Mouse (Mus musculus): ENCODE measurements around the gene Arid4a. TPM values are rescaled to one million over a fixed set of nuclear protein-coding genes. Genes with fewer than 3 reads are reported as not detected.
A peak's percentile ranks its signal among the peaks of the same experiment; 100 is the strongest.

Arid4a gene
- polyA plus RNA-seq, 1 experiment from 2014 or later, result 31.6 TPM

GRCm38 (mm10) chr12:71052341-71052995 lies 36.7 kb downstream of the Arid4a start:
- H3K4me3 ChIP-seq (ENCODE audit: low read depth, low read length), result no peak overlapping the region
- H3K4me1 ChIP-seq (replicated peaks; ENCODE audit: control insufficient read depth, insufficient read depth, low read length), result peaks cover 7% of the 10 kb centered on the region; the same call in 1 of the 2 replicates
- DNase-seq (ENCODE audit: low spot score) (no peak), ATAC-seq (replicated peaks; ENCODE audit: low FRiP score) (peak; percentile 58; the same call in 1 of the 2 replicates)
- WGBS, result 72% methylated on average over 7 of the region's 7 CpGs
- no peak overlapping the region for H3K27ac ChIP-seq (ENCODE audit: low read depth, low read length)
- H3K36me3 ChIP-seq (ENCODE audit: control insufficient read depth, insufficient read depth, low read length), result peaks cover 5% of the 10 kb centered on the region; the same call in 1 of the 2 replicates
- H3K27me3 ChIP-seq (replicated peaks; ENCODE audit: control insufficient read depth, insufficient read depth, low read length), result no peaks in the 10 kb centered on the region
- no peak overlapping the region for H3K9ac ChIP-seq (ENCODE audit: low read depth, low read length)
- H3K4me2 ChIP-seq, result no peak overlapping the region
- no peaks in the 10 kb centered on the region for H3K9me3 ChIP-seq (ENCODE audit: control insufficient read depth, low read length)

- Histone ChIP-seq H3K4me3 (ENCODE audit: low read depth, low read length) (no peak overlapping the region), H3K4me2 (no peak overlapping the region), H3K9ac (ENCODE audit: low read depth, low read length) (no peak overlapping the region), H3K4me1 (replicated peaks; ENCODE audit: control insufficient read depth, insufficient read depth, low read length) (peaks cover 7% of the 10 kb centered on the region; the same call in 1 of the 2 replicates), H3K27me3 (replicated peaks; ENCODE audit: control insufficient read depth, insufficient read depth, low read length) (no peaks in the 10 kb centered on the region), H3K36me3 (ENCODE audit: control insufficient read depth, insufficient read depth, low read length) (peaks cover 7% of the 10 kb centered on the region; the same call in 1 of the 2 replicates), H3K9me3 (ENCODE audit: control insufficient read depth, low read length) (no peaks in the 10 kb centered on the region), H3K27ac (ENCODE audit: low read depth, low read length) (no peak overlapping the region)
- no peak for ATAC-seq (replicated peaks; ENCODE audit: low FRiP score)
- 89% methylated on average over 1 of the region's 1 CpGs for WGBS
- DNase-seq (ENCODE audit: low spot score), result no peak
These were observed 37.2 kb downstream of the Arid4a start for GRCm38 (mm10) chr12:71053031-71053430.

- WGBS, result 94% methylated on average over 1 of the region's 1 CpGs
- no peaks in the 10 kb centered on the region for H3K27me3 ChIP-seq (replicated peaks; ENCODE audit: control insufficient read depth, insufficient read depth, low read length)
- H3K9me3 ChIP-seq (ENCODE audit: control insufficient read depth, low read length), result no peaks in the 10 kb centered on the region
- H3K4me2 ChIP-seq, result no peak overlapping the region
- H3K4me3 ChIP-seq (ENCODE audit: low read depth, low read length), result no peak overlapping the region
- ATAC-seq (replicated peaks; ENCODE audit: low FRiP score), result no peak
- H3K36me3 ChIP-seq (ENCODE audit: control insufficient read depth, insufficient read depth, low read length), result peaks cover 7% of the 10 kb centered on the region; the same call in 1 of the 2 replicates
- peak; percentile 2 for DNase-seq (ENCODE audit: low spot score)
- H3K4me1 ChIP-seq (replicated peaks; ENCODE audit: control insufficient read depth, insufficient read depth, low read length), result peaks cover 7% of the 10 kb centered on the region; the same call in 1 of the 2 replicates
- no peak overlapping the region for H3K9ac ChIP-seq (ENCODE audit: low read depth, low read length)
- H3K27ac ChIP-seq (ENCODE audit: low read depth, low read length), result no peak overlapping the region
These were observed 37.7 kb downstream of the Arid4a start for GRCm38 (mm10) chr12:71053486-71053885.

- no peak overlapping the region for H3K27ac ChIP-seq (ENCODE audit: low read depth, low read length)
- H3K4me2 ChIP-seq, result no peak overlapping the region
- H3K36me3 ChIP-seq (ENCODE audit: control insufficient read depth, insufficient read depth, low read length), result peaks cover 5% of the 10 kb centered on the region
- DNase-seq (ENCODE audit: low spot score), result no peak
- H3K9me3 ChIP-seq (ENCODE audit: control insufficient read depth, low read length), result no peaks in the 10 kb centered on the region
- no peak overlapping the region for H3K4me3 ChIP-seq (ENCODE audit: low read depth, low read length)
- no peaks in the 10 kb centered on the region for H3K27me3 ChIP-seq (replicated peaks; ENCODE audit: control insufficient read depth, insufficient read depth, low read length)
- H3K9ac ChIP-seq (ENCODE audit: low read depth, low read length), result no peak overlapping the region
- H3K4me1 ChIP-seq (replicated peaks; ENCODE audit: control insufficient read depth, insufficient read depth, low read length), result peaks cover 7% of the 10 kb centered on the region; the same call in 1 of the 2 replicates
- ATAC-seq (replicated peaks; ENCODE audit: low FRiP score), result no peak
- WGBS, result 88% methylated on average over 3 of the region's 3 CpGs
These were observed 39.7 kb downstream of the Arid4a start for GRCm38 (mm10) chr12:71055537-71055936.

- Histone ChIP-seq H3K4me1 (replicated peaks; ENCODE audit: control insufficient read depth, insufficient read depth, low read length) (no peaks in the 10 kb centered on the region), H3K9me3 (ENCODE audit: control insufficient read depth, low read length) (no peaks in the 10 kb centered on the region), H3K36me3 (ENCODE audit: control insufficient read depth, insufficient read depth, low read length) (peaks cover 10% of the 10 kb centered on the region), H3K27ac (ENCODE audit: low read depth, low read length) (no peak overlapping the region), H3K4me3 (ENCODE audit: low read depth, low read length) (no peak overlapping the region), H3K4me2 (no peak overlapping the region), H3K9ac (ENCODE audit: low read depth, low read length) (no peak overlapping the region), H3K27me3 (replicated peaks; ENCODE audit: control insufficient read depth, insufficient read depth, low read length) (no peaks in the 10 kb centered on the region)
- WGBS, result 92% methylated on average over 7 of the region's 7 CpGs
- DNase-seq (ENCODE audit: low spot score) (no peak), ATAC-seq (replicated peaks; ENCODE audit: low FRiP score) (no peak)
These were observed 44.0 kb downstream of the Arid4a start for GRCm38 (mm10) chr12:71059741-71060140.

GRCm38 (mm10) chr12:71069846-71070245 lies 54.1 kb downstream of the Arid4a start:
- WGBS, result 89% methylated on average over 17 of the region's 17 CpGs

GRCm38 (mm10) chr12:71072048-71072447 lies 56.3 kb downstream of the Arid4a start:
- Histone ChIP-seq H3K4me1 (replicated peaks; ENCODE audit: control insufficient read depth, insufficient read depth, low read length) (no peaks in the 10 kb centered on the region), H3K27me3 (replicated peaks; ENCODE audit: control insufficient read depth, insufficient read depth, low read length) (no peaks in the 10 kb centered on the region), H3K27ac (ENCODE audit: low read depth, low read length) (no peak overlapping the region), H3K9me3 (ENCODE audit: control insufficient read depth, low read length) (no peaks in the 10 kb centered on the region), H3K4me2 (no peak overlapping the region), H3K9ac (ENCODE audit: low read depth, low read length) (no peak overlapping the region), H3K4me3 (ENCODE audit: low read depth, low read length) (no peak overlapping the region), H3K36me3 (ENCODE audit: control insufficient read depth, insufficient read depth, low read length) (peaks cover 31% of the 10 kb centered on the region)
- no peak for ATAC-seq (replicated peaks; ENCODE audit: low FRiP score)
- no peak for DNase-seq (ENCODE audit: low spot score)
- WGBS, result 91% methylated on average over 4 of the region's 4 CpGs

More at GRCm38 (mm10) chr12:71069846-71070245, 54.1 kb downstream of the Arid4a start:
- H3K4me3 ChIP-seq (ENCODE audit: low read depth, low read length), result no peak overlapping the region
- no peak for ATAC-seq (replicated peaks; ENCODE audit: low FRiP score)
- H3K9me3 ChIP-seq (ENCODE audit: control insufficient read depth, low read length), result no peaks in the 10 kb centered on the region
- H3K4me2 ChIP-seq, result no peak overlapping the region
- peaks cover 22% of the 10 kb centered on the region for H3K36me3 ChIP-seq (ENCODE audit: control insufficient read depth, insufficient read depth, low read length)
- no peak overlapping the region for H3K9ac ChIP-seq (ENCODE audit: low read depth, low read length)
- H3K27me3 ChIP-seq (replicated peaks; ENCODE audit: control insufficient read depth, insufficient read depth, low read length), result no peaks in the 10 kb centered on the region
- no peaks in the 10 kb centered on the region for H3K4me1 ChIP-seq (replicated peaks; ENCODE audit: control insufficient read depth, insufficient read depth, low read length)
- DNase-seq (ENCODE audit: low spot score), result no peak
- no peak overlapping the region for H3K27ac ChIP-seq (ENCODE audit: low read depth, low read length)

- whole genome bisulfite sequencing, result 65% methylated on average over 12 of the region's 12 CpGs
- Histone ChIP-seq H3K27me3 (replicated peaks; ENCODE audit: control insufficient read depth, insufficient read depth, low read length) (no peaks in the 10 kb centered on the region), H3K36me3 (ENCODE audit: control insufficient read depth, insufficient read depth, low read length) (peaks cover 28% of the 10 kb centered on the region), H3K4me3 (ENCODE audit: low read depth, low read length) (no peak overlapping the region), H3K4me1 (replicated peaks; ENCODE audit: control insufficient read depth, insufficient read depth, low read length) (no peaks in the 10 kb centered on the region), H3K27ac (ENCODE audit: low read depth, low read length) (no peak overlapping the region), H3K9ac (ENCODE audit: low read depth, low read length) (no peak overlapping the region), H3K4me2 (no peak overlapping the region), H3K9me3 (ENCODE audit: control insufficient read depth, low read length) (no peaks in the 10 kb centered on the region)
- ATAC-seq (replicated peaks; ENCODE audit: low FRiP score), result peak; percentile 65; the same call in 1 of the 2 replicates
- DNase-seq (ENCODE audit: low spot score), result no peak
These were observed 57.4 kb downstream of the Arid4a start for GRCm38 (mm10) chr12:71073113-71073730.
